Mouse (Mus musculus): ENCODE measurements around the gene Ets2.

DNA sequence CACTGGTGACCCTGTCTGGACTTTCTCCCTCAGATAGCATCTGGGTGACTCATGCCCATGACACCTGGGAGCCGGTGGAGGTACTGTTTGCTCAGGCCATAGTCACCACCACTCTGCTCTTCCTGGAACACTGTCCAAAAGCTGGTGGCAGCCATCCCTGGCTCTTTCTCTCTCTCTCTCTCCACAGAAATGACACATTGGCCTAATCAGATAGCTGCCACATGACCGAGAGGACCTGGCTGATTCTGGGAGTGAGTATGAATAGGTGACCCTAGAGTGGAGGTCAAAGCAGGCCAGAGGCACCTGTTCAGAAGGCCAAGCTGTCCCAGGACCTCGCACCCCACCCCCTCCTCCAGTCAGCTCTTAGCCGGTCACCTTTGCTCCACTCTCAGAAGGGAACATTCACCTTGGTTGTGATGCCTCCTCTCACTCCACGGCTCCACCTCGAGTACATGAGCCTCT is 19.4 kb upstream of the Ets2 start:
- TF ChIP-seq MAFK (IDR thresholded peaks at IDR 0.05; ENCODE audit: insufficient read depth, low read depth, low read length) (no peak), CHD2 (IDR thresholded peaks at IDR 0.05; ENCODE audit: low read depth, low read length) (no peak), ZNF384 (IDR thresholded peaks at IDR 0.05; ENCODE audit: low read depth, low read length) (no peak), ZC3H11A (IDR thresholded peaks at IDR 0.05; ENCODE audit: borderline replicate concordance, low read depth, low read length) (no peak), HCFC1 (IDR thresholded peaks at IDR 0.05; ENCODE audit: borderline replicate concordance, insufficient read depth, low read length) (no peak)

Measured in ES-E14 (cell line).